Mouse (Mus musculus) midbrain, embryonic 11.5 days (tissue): ENCODE data around the gene Hyal4. TPM values are rescaled to one million over a fixed set of nuclear protein-coding genes. Genes with fewer than 3 reads are reported as not detected.

Experiments used
- ATAC-seq: fragments of 200-750 bp; cut with Nextera tagmentation; 2 replicates; pipeline ENCODE4 v1.8.0; 2017; ENCODE audit warnings: moderate TSS enrichment, moderate library complexity; ENCODE audit not compliant: low FRiP score
- DNase-seq: peaks from one replicate; pipeline ENCODE4 v3.0.0; 2015; ENCODE audit warnings: low spot score; ENCODE audit errors: missing footprints
- H3K27ac ChIP-seq: fragments of 300-500 bp; sonication (generic); 2 replicates; pipeline ENCODE4 v1.5.1; 2014; ENCODE audit warnings: low read depth, low read length
- H3K27me3 ChIP-seq: fragments of 300-500 bp; sonication (generic); 2 replicates; pipeline ENCODE4 v1.6.1; 2014; ENCODE audit warnings: mild to moderate bottlenecking, low read length, moderate library complexity, mixed read lengths; ENCODE audit not compliant: control insufficient read depth, insufficient read depth
- H3K36me3 ChIP-seq: fragments of 300-500 bp; sonication (generic); 2 replicates; pipeline ENCODE4 v1.6.1; 2014; ENCODE audit warnings: mild to moderate bottlenecking, low read length, moderate library complexity, mixed read lengths; ENCODE audit not compliant: control insufficient read depth, insufficient read depth
- H3K4me1 ChIP-seq: fragments of 300-500 bp; sonication (generic); 2 replicates; pipeline ENCODE4 v1.6.1; 2014; ENCODE audit warnings: low read length; ENCODE audit not compliant: control insufficient read depth, insufficient read depth
- H3K4me2 ChIP-seq: fragments of 300-500 bp; sonication (generic); 2 replicates; pipeline ENCODE4 v1.6.1; 2014; ENCODE audit warnings: mild to moderate bottlenecking, moderate library complexity
- H3K4me3 ChIP-seq: fragments of 300-500 bp; sonication (generic); 2 replicates; pipeline ENCODE4 v1.5.1; 2014; ENCODE audit warnings: low read depth, low read length
- H3K9ac ChIP-seq: fragments of 300-500 bp; sonication (generic); 2 replicates; pipeline ENCODE4 v1.6.1; 2014; ENCODE audit warnings: low read length
- H3K9me3 ChIP-seq: fragments of 300-500 bp; sonication (generic); 2 replicates; pipeline ENCODE4 v1.6.1; 2016; ENCODE audit warnings: low read length; ENCODE audit not compliant: control insufficient read depth
- WGBS: fragments of 180-500 bp; shearing (Covaris S2); extraction: QIAGEN DNeasy Blood & Tissue Kit; methylation state at CpG from one replicate; pipeline ENCODE4 v1.1.7; 2014; 5-methylcytosine and 5-hydroxymethylcytosine counted together
- polyA plus RNA-seq: library from polyadenylated mRNA; unstranded; fragments of >200 nt; fragmentation: Nextera tagmentation; extraction: Ambion mirVana; gene quantifications from 2 replicates; pipeline ENCODE4 v1.2.1, GENCODE M21; 2014

Hyal4 gene
- not detected in 2 replicates for polyA plus RNA-seq

- Histone ChIP-seq H3K9ac (no peak within 1 kb of the TSS), H3K4me1 (no peaks in the 10 kb centered on the region), H3K27ac (no peak within 1 kb of the TSS), H3K4me3 (no peak within 1 kb of the TSS), H3K4me2 (no peak within 1 kb of the TSS), H3K9me3 (no peaks in the 10 kb centered on the region), H3K36me3 (no peaks in the 10 kb centered on the region), H3K27me3 (no peaks in the 10 kb centered on the region)
- DNase-seq (no peak), ATAC-seq (no peak)
- WGBS: 86% methylated on average over 4 of the region's 4 CpGs
Observed at GRCm38 (mm10) chr6:24748029-24748428, at the start of gene Hyal4. Hyal4 (plus strand) TSS chr6:24748329.

GRCm38 (mm10) chr6:24707090-24707489 lies 41.0 kb upstream of the Hyal4 start:
- ATAC-seq (no peak), DNase-seq (no peak)
- Histone ChIP-seq H3K27me3 (no peaks in the 10 kb centered on the region), H3K9ac (no peak overlapping the region), H3K27ac (no peak overlapping the region), H3K4me3 (no peak overlapping the region), H3K4me2 (no peak overlapping the region), H3K36me3 (no peaks in the 10 kb centered on the region), H3K4me1 (no peaks in the 10 kb centered on the region), H3K9me3 (no peaks in the 10 kb centered on the region)
- WGBS: 90% methylated on average over 5 of the region's 5 CpGs

GRCm38 (mm10) chr6:24707499-24707898 lies 40.6 kb upstream of the Hyal4 start:
- Histone ChIP-seq H3K9me3 (no peaks in the 10 kb centered on the region), H3K4me1 (no peaks in the 10 kb centered on the region), H3K36me3 (no peaks in the 10 kb centered on the region), H3K4me3 (no peak overlapping the region), H3K27me3 (no peaks in the 10 kb centered on the region), H3K27ac (no peak overlapping the region), H3K4me2 (no peak overlapping the region), H3K9ac (no peak overlapping the region)
- ATAC-seq: no peak
- DNase-seq: no peak
- WGBS: 68% methylated on average over 2 of the region's 2 CpGs

GRCm38 (mm10) chr6:24721317-24722099 lies 26.6 kb upstream of the Hyal4 start:
- Histone ChIP-seq H3K4me3 (no peak overlapping the region), H3K4me2 (no peak overlapping the region), H3K4me1 (no peaks in the 10 kb centered on the region), H3K36me3 (no peaks in the 10 kb centered on the region), H3K9ac (no peak overlapping the region), H3K9me3 (no peaks in the 10 kb centered on the region), H3K27me3 (no peaks in the 10 kb centered on the region), H3K27ac (no peak overlapping the region)
- 0 out of 2 replicates have a peak, but pooled peaks have one; percentile 38 for ATAC-seq
- WGBS: 34% methylated on average over 13 of the region's 13 CpGs
- DNase-seq: peak; percentile 90

- Histone ChIP-seq H3K9me3 (no peaks in the 10 kb centered on the region), H3K36me3 (no peaks in the 10 kb centered on the region), H3K27me3 (no peaks in the 10 kb centered on the region), H3K4me2 (no peak overlapping the region), H3K4me1 (no peaks in the 10 kb centered on the region), H3K27ac (no peak overlapping the region), H3K4me3 (no peak overlapping the region), H3K9ac (no peak overlapping the region)
- ATAC-seq (no peak), DNase-seq (no peak)
- WGBS: 81% methylated on average over 1 of the region's 1 CpGs
Observed at GRCm38 (mm10) chr6:24728130-24728529, 20.0 kb upstream of the Hyal4 start.

GRCm38 (mm10) chr6:24732945-24733344 lies 15.2 kb upstream of the Hyal4 start, which contains the start of gene Hyal6:
Hyal6 (plus strand) TSS chr6:24733245.
- Histone ChIP-seq H3K27me3 (no peaks in the 10 kb centered on the region), H3K9me3 (no peaks in the 10 kb centered on the region), H3K4me1 (no peaks in the 10 kb centered on the region), H3K4me3 (no peak within 1 kb of the TSS), H3K4me2 (no peak within 1 kb of the TSS), H3K9ac (no peak within 1 kb of the TSS), H3K27ac (no peak within 1 kb of the TSS), H3K36me3 (no peaks in the 10 kb centered on the region)
- 90% methylated on average over 3 of the region's 3 CpGs for WGBS
- DNase-seq (no peak), ATAC-seq (no peak)

- Histone ChIP-seq H3K9me3 (no peaks in the 10 kb centered on the region), H3K4me3 (no peak overlapping the region), H3K27ac (no peak overlapping the region), H3K4me2 (no peak overlapping the region), H3K36me3 (no peaks in the 10 kb centered on the region), H3K4me1 (no peaks in the 10 kb centered on the region), H3K9ac (no peak overlapping the region), H3K27me3 (no peaks in the 10 kb centered on the region)
- DNase-seq (no peak), ATAC-seq (no peak)
- 85% methylated on average over 6 of the region's 6 CpGs for WGBS
Observed at GRCm38 (mm10) chr6:24734565-24734964, 13.6 kb upstream of the Hyal4 start.

- Histone ChIP-seq H3K4me2 (no peak overlapping the region), H3K9ac (no peak overlapping the region), H3K36me3 (no peaks in the 10 kb centered on the region), H3K27ac (no peak overlapping the region), H3K4me1 (no peaks in the 10 kb centered on the region), H3K9me3 (peaks cover 2% of the 10 kb centered on the region; the same call in 1 of the 2 replicates), H3K4me3 (no peak overlapping the region), H3K27me3 (no peaks in the 10 kb centered on the region)
- DNase-seq (no peak), ATAC-seq (no peak)
- WGBS: 89% methylated on average over 3 of the region's 3 CpGs
Observed at GRCm38 (mm10) chr6:24759281-24759680, 11.2 kb downstream of the Hyal4 start.

GRCm38 (mm10) chr6:24766261-24766660 lies 18.1 kb downstream of the Hyal4 start:
- Histone ChIP-seq H3K27ac (no peak overlapping the region), H3K9ac (no peak overlapping the region), H3K4me2 (no peak overlapping the region), H3K4me1 (no peaks in the 10 kb centered on the region), H3K4me3 (no peak overlapping the region), H3K9me3 (no peaks in the 10 kb centered on the region), H3K36me3 (no peaks in the 10 kb centered on the region), H3K27me3 (no peaks in the 10 kb centered on the region)
- WGBS: 92% methylated on average over 2 of the region's 2 CpGs
- DNase-seq (no peak), ATAC-seq (no peak)
